Mouse (Mus musculus): ENCODE data around the gene Tent5c.

- TF ChIP-seq POLR2A (IDR thresholded peaks at IDR 0.05; ENCODE audit: low read depth, low read length), result no peak
- no peak for TF ChIP-seq CTCF (IDR thresholded peaks at IDR 0.05; ENCODE audit: extremely low read depth, insufficient read depth, insufficient read length, insufficient replicate concordance)
Measured at GRCm38 (mm10) chr3:100415671-100416070, 73.5 kb downstream of the Tent5c start.

Data from spleen, adult 2 months (tissue).